11 mouse cellular contexts compared by ENCODE assay signal in the genomic region with DNA sequence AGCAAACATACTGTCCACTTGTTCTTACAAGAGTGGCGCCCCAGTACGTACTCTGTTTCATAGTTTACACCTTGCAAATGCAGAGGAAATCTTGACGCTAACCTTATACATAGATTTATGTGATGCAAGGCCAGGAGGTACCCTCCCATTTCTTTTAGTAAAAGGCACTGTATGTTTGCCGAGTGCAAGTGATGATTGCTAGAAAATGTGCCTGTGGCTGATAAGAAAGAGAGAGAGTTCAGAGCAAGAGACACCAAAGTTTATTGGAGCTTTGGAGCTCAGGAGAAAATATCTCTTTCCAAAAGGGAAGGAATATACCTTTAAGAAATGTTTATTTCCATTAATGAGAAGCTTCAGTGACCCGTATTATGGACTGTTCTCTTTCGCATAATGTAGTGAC.
"Had no signal": no experiment of that assay in that cellular context is flagged by ENCODE, and none has a peak within 500 bp of the region (broad histone marks: within the 10 kb centered on the region; RNA-seq: fewer than 3 reads in every experiment).

No protein-coding gene starts in this region.

- H3K9me3 ChIP-seq: limb, embryonic 15.5 days; midbrain, embryonic 13.5 days had no signal

- H3K4me2 ChIP-seq: limb, embryonic 15.5 days; lung, embryonic 14.5 days; midbrain, embryonic 13.5 days had no signal

- H3K4me1 ChIP-seq: limb, embryonic 15.5 days; midbrain, embryonic 13.5 days had no signal

- H3K27ac ChIP-seq: left cerebral cortex, adult 2 months; limb, embryonic 15.5 days; midbrain, embryonic 13.5 days; stomach, postnatal 0 days had no signal

- DNase-seq: kidney, postnatal 25 days; lung, embryonic 14.5 days; lung, postnatal 10 days; lung, postnatal 4 days; right cerebral cortex, adult 18-20 months; right cerebral cortex, postnatal 25 days; thymus, postnatal 4 days had no signal

- ATAC-seq: midbrain, embryonic 13.5 days had no signal

- H3K27me3 ChIP-seq: limb, embryonic 15.5 days; midbrain, embryonic 13.5 days had no signal

- H3K4me3 ChIP-seq: left cerebral cortex, adult 2 months; limb, embryonic 15.5 days; midbrain, embryonic 13.5 days had no signal

- H3K9ac ChIP-seq: limb, embryonic 15.5 days; lung, embryonic 14.5 days; midbrain, embryonic 13.5 days had no signal

- H3K36me3 ChIP-seq: limb, embryonic 15.5 days; midbrain, embryonic 13.5 days had no signal
